Mouse (Mus musculus) spleen, adult 2 months (tissue): ENCODE measurements around the gene Sh3bgr. TPM values are rescaled to one million over a fixed set of nuclear protein-coding genes. Genes with fewer than 3 reads are reported as not detected.

Experiments used
- DNase-seq, 2 experiments: peaks; one replicate each; pipeline versions ENCODE4 v3.0.0 to v3.0.0-alpha.2; 2012 to 2021; ENCODE audit warnings: low spot score in 2 of 2, low read depth in 1 of 2
- H3K27ac ChIP-seq: fragments of 200-500 bp; 2 replicates; pipeline ENCODE4 v1.5.1; 2012; ENCODE audit warnings: low read length, inconsistent platforms; ENCODE audit not compliant: insufficient read depth
- H3K27me3 ChIP-seq: fragments of 200-500 bp; 2 replicates; pipeline ENCODE4 v1.6.1; 2012; ENCODE audit warnings: mild to moderate bottlenecking, moderate library complexity, low read length, inconsistent platforms; ENCODE audit not compliant: control insufficient read depth, insufficient read depth
- H3K36me3 ChIP-seq: fragments of 200-500 bp; 2 replicates; pipeline ENCODE4 v1.6.1; 2012; ENCODE audit warnings: mild to moderate bottlenecking, low read length, inconsistent platforms; ENCODE audit not compliant: control insufficient read depth, insufficient read depth
- H3K4me1 ChIP-seq: fragments of 200-500 bp; 2 replicates; pipeline ENCODE4 v1.6.1; 2011; ENCODE audit warnings: inconsistent platforms; ENCODE audit not compliant: control insufficient read depth, insufficient read depth, insufficient read length
- H3K4me3 ChIP-seq: fragments of 200-500 bp; 2 replicates; pipeline ENCODE4 v1.5.1; 2011; ENCODE audit warnings: mild to moderate bottlenecking, inconsistent platforms; ENCODE audit not compliant: insufficient read depth, insufficient read length; ENCODE audit errors: extremely low read depth
- CTCF ChIP-seq: fragments of 200-500 bp; IDR thresholded peaks from 2 replicates; pipeline ENCODE4 v1.5.1; 2011; ENCODE audit warnings: mild to moderate bottlenecking, inconsistent platforms; ENCODE audit not compliant: insufficient read depth, insufficient read length, insufficient replicate concordance; ENCODE audit errors: extremely low read depth
- POLR2A ChIP-seq: fragments of 200-500 bp; IDR thresholded peaks from 2 replicates; pipeline ENCODE4 v1.6.1; 2011; ENCODE audit warnings: low read depth, low read length, inconsistent platforms
- WGBS: fragments of 180-500 bp; shearing (Covaris S2); methylation state at CpG from one replicate; pipeline ENCODE4 v1.1.7; 2018; 5-methylcytosine and 5-hydroxymethylcytosine counted together
- polyA plus RNA-seq: library from polyadenylated mRNA; depleted of rRNA; stranded (reverse); fragments of >200 nt; gene quantifications from 2 replicates; pipeline ENCODE4 v1.2.3, GENCODE M21; 2012

Sh3bgr gene
- polyA plus RNA-seq, 1 experiment, result 1.9 TPM

- Histone ChIP-seq H3K4me3 (no peak overlapping the region), H3K27ac (no peak overlapping the region), H3K4me1 (no peaks in the 10 kb centered on the region), H3K27me3 (no peaks in the 10 kb centered on the region), H3K36me3 (no peaks in the 10 kb centered on the region)
- no peak for TF ChIP-seq POLR2A
- no peak for TF ChIP-seq CTCF
- DNase-seq, result no peak
- 45% methylated on average over 13 of the region's 13 CpGs for WGBS
These were observed 28.2 kb downstream of the Sh3bgr start for GRCm38 (mm10) chr16:96228438-96228837.

GRCm38 (mm10) chr16:96229044-96229555 lies 28.9 kb downstream of the Sh3bgr start:
- Histone ChIP-seq H3K27ac (no peak overlapping the region), H3K27me3 (no peaks in the 10 kb centered on the region), H3K4me1 (no peaks in the 10 kb centered on the region), H3K4me3 (no peak overlapping the region), H3K36me3 (no peaks in the 10 kb centered on the region)
- DNase-seq, result no peak
- 76% methylated on average over 8 of the region's 8 CpGs for WGBS
- no peak for TF ChIP-seq CTCF
- TF ChIP-seq POLR2A, result no peak

- Histone ChIP-seq H3K36me3 (no peaks in the 10 kb centered on the region), H3K27ac (no peak overlapping the region), H3K4me1 (no peaks in the 10 kb centered on the region), H3K4me3 (no peak overlapping the region), H3K27me3 (no peaks in the 10 kb centered on the region)
- DNase-seq, result peak in 1 of 2 experiments; percentile 51
- TF ChIP-seq POLR2A (no peak), CTCF (peak; percentile 84; the same call in 1 of the 2 replicates)
- 34% methylated on average over 11 of the region's 11 CpGs for WGBS
These were observed 30.2 kb downstream of the Sh3bgr start for GRCm38 (mm10) chr16:96230411-96230810.

- no peak for DNase-seq
- 93% methylated on average over 4 of the region's 4 CpGs for WGBS
- no peaks in the 10 kb centered on the region for H3K36me3 ChIP-seq
- H3K27ac ChIP-seq, result no peak overlapping the region
- no peak for TF ChIP-seq CTCF
- TF ChIP-seq POLR2A, result no peak
- H3K4me3 ChIP-seq, result no peak overlapping the region
- no peaks in the 10 kb centered on the region for H3K27me3 ChIP-seq
- H3K4me1 ChIP-seq, result no peaks in the 10 kb centered on the region
These were observed 31.0 kb downstream of the Sh3bgr start for GRCm38 (mm10) chr16:96231251-96231650.

- WGBS, result 87% methylated on average over 8 of the region's 8 CpGs
These were observed 31.7 kb downstream of the Sh3bgr start for GRCm38 (mm10) chr16:96231974-96232373.

GRCm38 (mm10) chr16:96233996-96234395 lies 33.7 kb downstream of the Sh3bgr start:
- Histone ChIP-seq H3K4me3 (no peak overlapping the region), H3K27me3 (no peaks in the 10 kb centered on the region), H3K4me1 (no peaks in the 10 kb centered on the region), H3K36me3 (no peaks in the 10 kb centered on the region), H3K27ac (no peak overlapping the region)
- no peak for DNase-seq
- TF ChIP-seq POLR2A, result no peak
- no peak for TF ChIP-seq CTCF
- WGBS, result 89% methylated on average over 8 of the region's 8 CpGs

More at GRCm38 (mm10) chr16:96231974-96232373, 31.7 kb downstream of the Sh3bgr start:
- no peak overlapping the region for H3K4me3 ChIP-seq
- DNase-seq, result no peak
- H3K27me3 ChIP-seq, result no peaks in the 10 kb centered on the region
- no peaks in the 10 kb centered on the region for H3K36me3 ChIP-seq
- no peak overlapping the region for H3K27ac ChIP-seq
- no peaks in the 10 kb centered on the region for H3K4me1 ChIP-seq
- no peak for TF ChIP-seq POLR2A
- no peak for TF ChIP-seq CTCF

GRCm38 (mm10) chr16:96235366-96235970 lies 35.2 kb downstream of the Sh3bgr start, which contains the start of gene B3galt5:
Gene B3galt5 (plus strand): TSS chr16:96235801.
- no peak for DNase-seq
- H3K4me1 ChIP-seq, result no peaks in the 10 kb centered on the region
- TF ChIP-seq POLR2A (no peak), CTCF (no peak)
- H3K27me3 ChIP-seq, result no peaks in the 10 kb centered on the region
- no peaks in the 10 kb centered on the region for H3K36me3 ChIP-seq
- no peak within 1 kb of the TSS for H3K4me3 ChIP-seq
- 77% methylated on average over 17 of the region's 17 CpGs for WGBS
- no peak within 1 kb of the TSS for H3K27ac ChIP-seq
